Mouse (Mus musculus) neural tube, embryonic 14.5 days (tissue): Measurements from ENCODE around the gene Zfp385c. TPM values are rescaled to one million over a fixed set of nuclear protein-coding genes. Genes with fewer than 3 reads are reported as not detected.

ENCODE experiments used
- ATAC-seq: fragments of 200-750 bp; cut with Nextera tagmentation; 2 replicates; pipeline ENCODE4 v1.8.0; 2017; ENCODE audit warnings: low read depth, mild to moderate bottlenecking, moderate TSS enrichment, moderate library complexity
- H3K27ac ChIP-seq: fragments of 300-500 bp; sonication (generic); 2 replicates; pipeline ENCODE4 v1.5.1; 2014; ENCODE audit warnings: low read depth, mild to moderate bottlenecking, control low read depth, low read length, moderate library complexity, mixed read lengths
- H3K27me3 ChIP-seq: fragments of 300-500 bp; sonication (generic); 2 replicates; pipeline ENCODE4 v1.6.1; 2014; ENCODE audit warnings: low read length; ENCODE audit not compliant: control insufficient read depth, insufficient read depth
- H3K36me3 ChIP-seq: fragments of 300-500 bp; sonication (generic); 2 replicates; pipeline ENCODE4 v1.6.1; 2014; ENCODE audit warnings: low read length, mixed read lengths; ENCODE audit not compliant: control insufficient read depth, insufficient read depth
- H3K4me1 ChIP-seq: fragments of 300-500 bp; sonication (generic); 2 replicates; pipeline ENCODE4 v1.6.1; 2014; ENCODE audit warnings: low read length; ENCODE audit not compliant: control insufficient read depth, insufficient read depth
- H3K4me2 ChIP-seq: fragments of 300-500 bp; sonication (generic); 2 replicates; pipeline ENCODE4 v1.6.1; 2014; ENCODE audit warnings: mild to moderate bottlenecking, low read depth, low read length, control low read depth
- H3K4me3 ChIP-seq: fragments of 300-500 bp; sonication (generic); 2 replicates; pipeline ENCODE4 v1.5.1; 2014; ENCODE audit warnings: low read depth, low read length, control low read depth, mixed read lengths
- H3K9ac ChIP-seq: fragments of 300-500 bp; sonication (generic); replicated peaks from 2 replicates; pipeline ENCODE4 v1.6.1; 2014; ENCODE audit warnings: low read depth, mild to moderate bottlenecking, control low read depth, low read length, mixed read lengths
- H3K9me3 ChIP-seq: fragments of 300-500 bp; sonication (generic); 2 replicates; pipeline ENCODE4 v1.6.1; 2016; ENCODE audit warnings: low read length; ENCODE audit not compliant: control insufficient read depth
- WGBS: fragments of 180-500 bp; shearing (Covaris S2); extraction: QIAGEN DNeasy Blood & Tissue Kit; methylation state at CpG from one replicate; pipeline ENCODE4 v1.1.7; 2014; 5-methylcytosine and 5-hydroxymethylcytosine counted together
- polyA plus RNA-seq: library from polyadenylated mRNA; unstranded; fragments of >200 nt; fragmentation: Nextera tagmentation; extraction: Ambion mirVana; gene quantifications from 2 replicates; pipeline ENCODE4 v1.2.1, GENCODE M21; 2014

The Zfp385c gene
- polyA plus RNA-seq, 1 experiment from 2014 or later: 0.50 TPM

DNA sequence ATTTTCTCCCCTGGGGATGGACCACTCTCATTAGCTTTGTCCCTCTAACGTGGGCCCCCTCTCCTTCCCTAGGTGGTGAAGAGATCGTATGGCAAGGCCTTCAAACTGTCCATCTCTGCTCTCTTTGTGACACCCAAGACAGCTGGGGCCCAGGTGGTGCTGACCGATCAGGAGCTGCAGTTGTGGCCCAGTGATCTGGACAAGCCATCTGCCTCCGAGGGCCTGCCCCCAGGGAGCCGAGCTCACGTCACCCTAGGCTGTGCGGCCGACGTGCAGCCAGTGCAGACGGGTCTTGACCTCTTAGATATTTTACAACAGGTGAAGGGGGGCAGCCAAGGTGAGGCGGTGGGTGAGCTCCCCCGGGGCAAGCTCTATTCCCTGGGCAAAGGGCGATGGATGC, 112.0 kb downstream of the Zfp385c start:
- peaks cover 48% of the 10 kb centered on the region for H3K36me3 ChIP-seq
- WGBS: 93% methylated on average over 13 of the region's 13 CpGs
- no peak overlapping the region for H3K9ac ChIP-seq

DNA sequence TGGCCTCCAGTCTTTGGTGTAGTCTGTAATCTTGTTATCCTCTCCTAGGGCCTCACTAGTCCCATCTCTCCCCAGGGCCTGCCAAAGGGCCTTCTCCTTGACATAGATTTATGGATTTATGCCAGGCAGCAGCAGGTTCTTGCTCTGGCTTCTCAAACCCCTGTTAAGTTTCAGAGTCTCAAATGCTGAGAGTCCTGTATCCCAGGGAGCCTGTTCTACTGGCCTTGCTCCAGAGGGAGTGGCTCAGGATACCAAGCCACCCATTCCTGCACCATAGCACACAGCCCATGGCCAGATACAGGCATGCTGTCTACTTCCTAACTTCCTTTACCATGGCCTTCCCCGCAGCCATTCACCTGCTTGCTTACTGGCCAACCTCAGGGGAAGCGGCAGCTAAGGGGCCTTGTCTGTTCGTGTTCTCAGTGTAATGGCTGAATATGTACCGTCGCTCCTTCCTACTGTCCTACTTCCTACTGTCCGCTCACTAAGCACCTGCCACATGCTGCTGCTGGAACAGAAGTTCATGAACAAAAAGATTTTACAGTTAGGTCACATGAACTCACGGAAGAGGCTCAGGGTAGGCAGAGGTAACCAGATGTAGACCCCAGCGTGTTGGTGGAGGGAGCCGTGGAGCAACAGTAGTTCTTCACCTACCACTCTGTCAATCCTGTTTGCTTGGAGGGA, 113.0 kb downstream of the Zfp385c start:
- Histone ChIP-seq H3K27ac (no peak overlapping the region), H3K4me3 (no peak overlapping the region), H3K27me3 (no peaks in the 10 kb centered on the region), H3K4me1 (no peaks in the 10 kb centered on the region), H3K4me2 (no peak overlapping the region), H3K9me3 (no peaks in the 10 kb centered on the region), H3K9ac (no peak overlapping the region), H3K36me3 (peaks cover 40% of the 10 kb centered on the region)
- 90% methylated on average over 9 of the region's 9 CpGs for WGBS
- no peak for ATAC-seq

More for the DNA sequence above, 112.0 kb downstream of the Zfp385c start:
- Histone ChIP-seq H3K27ac (no peak overlapping the region), H3K4me2 (no peak overlapping the region), H3K27me3 (no peaks in the 10 kb centered on the region), H3K4me1 (no peaks in the 10 kb centered on the region), H3K9me3 (no peaks in the 10 kb centered on the region), H3K4me3 (no peak overlapping the region)
- ATAC-seq: no peak

DNA sequence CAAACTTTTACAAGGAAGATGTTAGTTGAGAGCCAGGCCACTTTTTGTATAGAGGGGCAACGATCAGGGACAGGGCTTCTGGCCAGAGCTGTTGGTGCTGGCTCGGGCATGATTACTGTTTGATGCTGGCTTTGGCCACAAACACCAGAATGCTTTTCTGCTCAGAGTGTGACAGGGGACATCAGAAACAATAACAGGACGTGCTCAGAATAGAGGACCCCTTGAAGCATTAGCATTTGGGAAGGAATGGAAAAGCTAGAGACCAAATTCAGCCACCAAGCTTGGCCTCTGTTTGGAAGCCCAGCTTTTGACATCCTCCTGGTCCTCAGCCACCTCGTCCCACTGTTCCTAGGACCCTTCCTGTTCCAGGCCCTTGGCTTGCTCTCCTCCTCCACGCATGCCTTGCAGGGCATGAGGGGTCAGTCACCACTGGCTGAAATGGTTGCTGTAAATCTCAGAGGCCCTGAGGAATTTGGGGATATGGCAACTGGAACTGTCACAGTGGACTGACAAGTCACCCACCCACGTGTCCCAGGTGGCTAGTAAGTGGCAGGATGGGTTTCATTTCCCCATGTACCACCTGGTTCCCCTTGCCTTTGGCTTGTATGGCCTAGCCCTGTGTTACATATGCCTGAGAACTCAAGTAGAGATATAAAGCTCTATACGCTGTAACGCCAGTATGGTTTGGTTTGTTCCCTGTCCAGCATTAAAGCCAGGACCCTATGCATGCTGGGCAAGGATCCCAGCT, 114.2 kb downstream of the Zfp385c start:
- Histone ChIP-seq H3K27me3 (no peaks in the 10 kb centered on the region), H3K9ac (no peak overlapping the region), H3K36me3 (peaks cover 28% of the 10 kb centered on the region), H3K4me1 (no peaks in the 10 kb centered on the region), H3K4me3 (no peak overlapping the region), H3K27ac (no peak overlapping the region), H3K9me3 (no peaks in the 10 kb centered on the region), H3K4me2 (no peak overlapping the region)
- WGBS: 75% methylated on average over 8 of the region's 8 CpGs
- no peak for ATAC-seq

Other genes starting within 250 kb of the Zfp385c start
- gene Klhl11, start 219.7 kb downstream of the Zfp385c start, polyA plus RNA-seq: 15.7 and 16.1 TPM in 2 replicates
- gene Acly, start 164.5 kb downstream of the Zfp385c start, polyA plus RNA-seq: 191 and 250 TPM in 2 replicates
- 1.7 and 2.2 TPM in 2 replicates for gene Ttc25, start 146.8 kb downstream of the Zfp385c start, polyA plus RNA-seq
- gene Cnp, start 117.6 kb downstream of the Zfp385c start, polyA plus RNA-seq: 41.1 and 49.3 TPM in 2 replicates
- gene Nkiras2, start 73.2 kb downstream of the Zfp385c start, polyA plus RNA-seq: 108 and 110 TPM in 2 replicates
- 109 and 112 TPM in 2 replicates for gene Dnajc7, start 72.3 kb downstream of the Zfp385c start, polyA plus RNA-seq
- 2.7 and 2.8 TPM in 2 replicates for gene Dhx58, start 11.8 kb upstream of the Zfp385c start, polyA plus RNA-seq
- gene Kat2a, start 20.0 kb upstream of the Zfp385c start, polyA plus RNA-seq: 55.3 and 57.0 TPM in 2 replicates
- not detected in 2 replicates for gene Hspb9, start 21.4 kb upstream of the Zfp385c start, polyA plus RNA-seq
- 59.7 and 82.7 TPM in 2 replicates for gene Rab5c, start 45.8 kb upstream of the Zfp385c start, polyA plus RNA-seq
- gene Kcnh4, start 67.5 kb upstream of the Zfp385c start, polyA plus RNA-seq: 6.4 and 10.1 TPM in 2 replicates
- 0.51 TPM in 1 of 2 replicates, not detected in the other for gene Hcrt, start 70.5 kb upstream of the Zfp385c start, polyA plus RNA-seq
- 3.3 and 4.5 TPM in 2 replicates for gene Ghdc, start 78.5 kb upstream of the Zfp385c start, polyA plus RNA-seq
- 17.3 and 19.7 TPM in 2 replicates for gene Stat5b, start 158.3 kb upstream of the Zfp385c start, polyA plus RNA-seq
- gene Stat5a, start 166.9 kb upstream of the Zfp385c start, polyA plus RNA-seq: 1.3 and 1.8 TPM in 2 replicates
- 45.6 and 77.7 TPM in 2 replicates for gene Stat3, start 247.1 kb upstream of the Zfp385c start, polyA plus RNA-seq